Mouse (Mus musculus) forebrain, embryonic 16.5 days (tissue): ENCODE data around the gene Ugt1a5. TPM values are rescaled to one million over a fixed set of nuclear protein-coding genes. Genes with fewer than 3 reads are reported as not detected.

Experiments
- ATAC-seq: fragments of 200-750 bp; cut with Nextera tagmentation; 2 replicates; pipeline ENCODE4 v1.8.0; 2017; ENCODE audit warnings: mild to moderate bottlenecking, moderate library complexity
- H3K27ac ChIP-seq: fragments of 300-500 bp; sonication (generic); 2 replicates; pipeline ENCODE4 v1.5.1; 2014; ENCODE audit warnings: low read length, control low read depth
- H3K27me3 ChIP-seq: fragments of 300-500 bp; sonication (generic); replicated peaks from 2 replicates; pipeline ENCODE4 v1.6.1; 2014; ENCODE audit warnings: low read length; ENCODE audit not compliant: control insufficient read depth, insufficient read depth
- H3K36me3 ChIP-seq: fragments of 300-500 bp; sonication (generic); 2 replicates; pipeline ENCODE4 v1.6.1; 2014; ENCODE audit not compliant: control insufficient read depth, insufficient read depth
- H3K4me1 ChIP-seq: fragments of 300-500 bp; sonication (generic); replicated peaks from 2 replicates; pipeline ENCODE4 v1.6.1; 2014; ENCODE audit warnings: low read length; ENCODE audit not compliant: control insufficient read depth, insufficient read depth
- H3K4me2 ChIP-seq: fragments of 300-500 bp; sonication (generic); 2 replicates; pipeline ENCODE4 v1.6.1; 2014; ENCODE audit warnings: mild to moderate bottlenecking, low read length, control low read depth
- H3K4me3 ChIP-seq: fragments of 300-500 bp; sonication (generic); replicated peaks from 2 replicates; pipeline ENCODE4 v1.5.1; 2014; ENCODE audit warnings: mild to moderate bottlenecking, low read length, control low read depth
- H3K9ac ChIP-seq: fragments of 300-500 bp; sonication (generic); replicated peaks from 2 replicates; pipeline ENCODE4 v1.6.1; 2014; ENCODE audit warnings: low read depth, low read length, control low read depth
- H3K9me3 ChIP-seq: fragments of 300-500 bp; sonication (generic); 2 replicates; pipeline ENCODE4 v1.6.1; 2016; ENCODE audit warnings: low read length; ENCODE audit not compliant: control insufficient read depth
- WGBS: fragments of 180-500 bp; shearing (Covaris S2); extraction: QIAGEN DNeasy Blood & Tissue Kit; methylation state at CpG from one replicate; pipeline ENCODE4 v1.1.7; 2014; 5-methylcytosine and 5-hydroxymethylcytosine counted together
- polyA plus RNA-seq: library from polyadenylated mRNA; unstranded; fragments of >200 nt; fragmentation: Nextera tagmentation; extraction: Ambion mirVana; gene quantifications from 2 replicates; pipeline ENCODE4 v1.2.1, GENCODE M21; 2015

Ugt1a5 gene
- polyA plus RNA-seq, 1 experiment from 2014 or later = not detected

DNA sequence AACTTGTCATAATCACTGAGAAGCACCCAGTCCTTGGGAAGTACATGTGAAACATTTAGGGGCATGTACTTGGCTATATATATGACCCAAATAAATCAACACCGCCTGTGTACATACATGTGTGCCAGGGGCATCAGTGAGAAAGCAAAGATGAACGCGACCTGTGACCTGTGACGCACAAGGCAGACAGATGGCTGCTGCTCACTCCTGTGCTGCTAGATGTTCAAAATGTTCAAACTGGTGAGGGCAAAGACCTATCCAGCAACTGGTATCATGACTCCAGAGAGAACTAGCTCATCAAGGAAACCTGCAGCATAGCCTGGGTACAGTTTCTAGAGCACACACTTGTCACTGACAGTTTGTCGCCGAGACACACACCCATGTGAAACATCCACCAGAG, 101.7 kb downstream of the Ugt1a5 start:
- Histone ChIP-seq H3K27ac (no peak overlapping the region), H3K36me3 (peaks cover 76% of the 10 kb centered on the region)
- 95% methylated on average over 6 of the region's 6 CpGs for WGBS

GRCm38 (mm10) chr1:88268070-88268469, 102.3 kb downstream of the Ugt1a5 start:
- Histone ChIP-seq H3K4me3 (no peak overlapping the region), H3K9me3 (no peaks in the 10 kb centered on the region), H3K9ac (no peak overlapping the region), H3K4me2 (no peak overlapping the region), H3K4me1 (no peaks in the 10 kb centered on the region), H3K27ac (no peak overlapping the region), H3K36me3 (peaks cover 70% of the 10 kb centered on the region), H3K27me3 (no peaks in the 10 kb centered on the region)
- WGBS = 88% methylated on average over 6 of the region's 6 CpGs
- ATAC-seq = no peak

More for the DNA sequence above, 101.7 kb downstream of the Ugt1a5 start:
- H3K27me3 ChIP-seq = no peaks in the 10 kb centered on the region
- no peak overlapping the region for H3K9ac ChIP-seq
- no peaks in the 10 kb centered on the region for H3K9me3 ChIP-seq
- no peak overlapping the region for H3K4me2 ChIP-seq
- no peak overlapping the region for H3K4me3 ChIP-seq
- H3K4me1 ChIP-seq = no peaks in the 10 kb centered on the region
- ATAC-seq = no peak

Other genes with a start within 250 kb of the Ugt1a5 start
- 25.7 and 31.4 TPM in 2 replicates for gene Usp40, start 157.5 kb upstream of the Ugt1a5 start, polyA plus RNA-seq
- gene Ugt1a10, start 110.6 kb upstream of the Ugt1a5 start, polyA plus RNA-seq = not detected in 2 replicates
- not detected in 2 replicates for gene Ugt1a9, start 95.2 kb upstream of the Ugt1a5 start, polyA plus RNA-seq
- gene Ugt1a8, start 78.2 kb upstream of the Ugt1a5 start, polyA plus RNA-seq = not detected in 2 replicates
- 1.2 and 1.4 TPM in 2 replicates for gene Ugt1a7c, start 71.0 kb upstream of the Ugt1a5 start, polyA plus RNA-seq
- gene Ugt1a6b, start 62.8 kb upstream of the Ugt1a5 start, polyA plus RNA-seq = 1.0 and 1.7 TPM in 2 replicates
- gene Ugt1a6a, start 31.2 kb upstream of the Ugt1a5 start, polyA plus RNA-seq = 2.7 and 2.8 TPM in 2 replicates
- not detected in 2 replicates for gene Ugt1a2, start 34.6 kb downstream of the Ugt1a5 start, polyA plus RNA-seq
- gene Dnajb3, start 39.8 kb downstream of the Ugt1a5 start, polyA plus RNA-seq = 10.1 and 11.7 TPM in 2 replicates
- not detected in 2 replicates for gene Ugt1a1, start 45.9 kb downstream of the Ugt1a5 start, polyA plus RNA-seq
- gene Mroh2a, start 61.0 kb downstream of the Ugt1a5 start, polyA plus RNA-seq = 0.96 and 1.0 TPM in 2 replicates
- 121 TPM in 2 replicates for gene Hjurp, start 111.6 kb downstream of the Ugt1a5 start, polyA plus RNA-seq
- gene Trpm8, start 111.6 kb downstream of the Ugt1a5 start, polyA plus RNA-seq = 0.09 TPM in 1 of 2 replicates, not detected in the other
- 0.53 TPM in 1 of 2 replicates, not detected in the other for gene Spp2, start 240.9 kb downstream of the Ugt1a5 start, polyA plus RNA-seq